Mouse (Mus musculus) midbrain, embryonic 12.5 days (tissue): ENCODE results near the gene Zbtb18. TPM values are rescaled to one million over a fixed set of nuclear protein-coding genes. Genes with fewer than 3 reads are reported as not detected.

Experiments used
- ATAC-seq: fragments of 200-750 bp; cut with Nextera tagmentation; 2 replicates; pipeline ENCODE4 v1.8.0; 2017; ENCODE audit warnings: low read depth, moderate TSS enrichment, moderate library complexity; ENCODE audit not compliant: low FRiP score
- H3K27ac ChIP-seq: fragments of 300-500 bp; sonication (generic); replicated peaks from 2 replicates; pipeline ENCODE4 v1.5.1; 2016; ENCODE audit warnings: mild to moderate bottlenecking
- H3K27me3 ChIP-seq: fragments of 300-500 bp; sonication (generic); 2 replicates; pipeline ENCODE4 v1.6.1; 2016; ENCODE audit warnings: mild to moderate bottlenecking
- H3K36me3 ChIP-seq: fragments of 300-500 bp; sonication (generic); 2 replicates; pipeline ENCODE4 v1.6.1; 2016
- H3K4me1 ChIP-seq: fragments of 300-500 bp; sonication (generic); 2 replicates; pipeline ENCODE4 v1.6.1; 2016
- H3K4me2 ChIP-seq: fragments of 300-500 bp; sonication (generic); replicated peaks from 2 replicates; pipeline ENCODE4 v1.6.1; 2016; ENCODE audit warnings: mild to moderate bottlenecking, moderate library complexity
- H3K4me3 ChIP-seq: fragments of 300-500 bp; sonication (generic); 2 replicates; pipeline ENCODE4 v1.5.1; 2016; ENCODE audit warnings: mild to moderate bottlenecking
- H3K9ac ChIP-seq: fragments of 300-500 bp; sonication (generic); replicated peaks from 2 replicates; pipeline ENCODE4 v1.6.1; 2016; ENCODE audit warnings: mild to moderate bottlenecking, moderate library complexity
- H3K9me3 ChIP-seq: fragments of 300-500 bp; sonication (generic); 2 replicates; pipeline ENCODE4 v1.6.1; 2016; ENCODE audit warnings: mild to moderate bottlenecking
- WGBS: fragments of 180-500 bp; shearing (Covaris S2); methylation state at CpG from one replicate; pipeline ENCODE4 v1.1.7; 2016; 5-methylcytosine and 5-hydroxymethylcytosine counted together
- polyA plus RNA-seq: library from polyadenylated mRNA; unstranded; fragments of >200 nt; fragmentation: Nextera tagmentation; extraction: Ambion mirVana; gene quantifications from 2 replicates; pipeline ENCODE4 v1.2.1, GENCODE M21; 2016

Gene Zbtb18
- polyA plus RNA-seq, 1 experiment from 2014 or later: 11.9 TPM

GRCm38 (mm10) chr1:177491280-177491679 is 49.1 kb downstream of the Zbtb18 start:
- H3K4me2 ChIP-seq: no peak overlapping the region
- no peak for ATAC-seq
- 0 out of 2 replicates have a peak, but pooled peaks cover 4% of the 10 kb centered on the region for H3K4me1 ChIP-seq
- H3K36me3 ChIP-seq: no peaks in the 10 kb centered on the region
- H3K9ac ChIP-seq: no peak overlapping the region
- no peaks in the 10 kb centered on the region for H3K27me3 ChIP-seq
- 69% methylated on average over 8 of the region's 8 CpGs for WGBS
- H3K9me3 ChIP-seq: no peaks in the 10 kb centered on the region
- H3K27ac ChIP-seq: no peak overlapping the region
- no peak overlapping the region for H3K4me3 ChIP-seq

- Histone ChIP-seq H3K4me2 (no peak overlapping the region), H3K36me3 (no peaks in the 10 kb centered on the region), H3K27me3 (no peaks in the 10 kb centered on the region), H3K27ac (no peak overlapping the region), H3K9ac (no peak overlapping the region), H3K4me3 (no peak overlapping the region), H3K4me1 (0 out of 2 replicates have a peak, but pooled peaks cover 4% of the 10 kb centered on the region), H3K9me3 (no peaks in the 10 kb centered on the region)
- ATAC-seq: no peak
- WGBS: 89% methylated on average over 8 of the region's 8 CpGs
Measured at GRCm38 (mm10) chr1:177494306-177494705, 52.2 kb downstream of the Zbtb18 start.

GRCm38 (mm10) chr1:177494913-177495542 is 52.9 kb downstream of the Zbtb18 start:
- WGBS: 68% methylated on average over 9 of the region's 9 CpGs

More at GRCm38 (mm10) chr1:177494913-177495542, 52.9 kb downstream of the Zbtb18 start:
- H3K4me1 ChIP-seq: 0 out of 2 replicates have a peak, but pooled peaks cover 4% of the 10 kb centered on the region
- no peaks in the 10 kb centered on the region for H3K9me3 ChIP-seq
- no peaks in the 10 kb centered on the region for H3K27me3 ChIP-seq
- H3K4me2 ChIP-seq: no peak overlapping the region
- H3K27ac ChIP-seq: no peak overlapping the region
- ATAC-seq: no peak
- no peak overlapping the region for H3K9ac ChIP-seq
- H3K4me3 ChIP-seq: no peak overlapping the region
- H3K36me3 ChIP-seq: no peaks in the 10 kb centered on the region

Other genes with a start within 250 kb of the Zbtb18 start
- gene Akt3, start 184.1 kb upstream of the Zbtb18 start, polyA plus RNA-seq: 32.1 and 32.5 TPM in 2 replicates